8 mouse cellular contexts compared by ENCODE assay signal in genomic region chr8:71395629-71396028, GRCm38 (mm10). TPM values are rescaled to one million over a fixed set of nuclear protein-coding genes. Genes with fewer than 3 reads are reported as not detected.
DNase-seq lines count a peak whose midpoint lies in the region; ATAC-seq lines count a peak whose summit lies in the region.

TSS of gene Ushbp1 (minus strand) at chr8:71395802.

- peaks cover 8% of the 10 kb centered on the region for H3K27me3 ChIP-seq in megakaryocyte, embryonic 14.5 days (replicated peaks)
- no peaks in the 10 kb centered on the region for H3K27me3 ChIP-seq in forebrain, embryonic 10.5 days (ENCODE audit: poor library complexity, severe bottlenecking)
- no peaks in the 10 kb centered on the region for H3K27me3 ChIP-seq in limb, embryonic 11.5 days (ENCODE audit: control insufficient read depth, insufficient read depth, low read length)
- H3K27me3 ChIP-seq in midbrain, embryonic 14.5 days (ENCODE audit: control insufficient read depth, insufficient read depth, low read length), result no peaks in the 10 kb centered on the region

- peaks cover 40% of the 10 kb centered on the region for H3K4me1 ChIP-seq in megakaryocyte, embryonic 14.5 days
- H3K4me1 ChIP-seq in forebrain, embryonic 10.5 days, result peaks cover 27% of the 10 kb centered on the region
- 0 out of 2 replicates have a peak, but pooled peaks cover 4% of the 10 kb centered on the region for H3K4me1 ChIP-seq in limb, embryonic 11.5 days (ENCODE audit: control insufficient read depth, insufficient read depth, low read length)
- peaks cover 8% of the 10 kb centered on the region; the same call in 1 of the 2 replicates for H3K4me1 ChIP-seq in midbrain, embryonic 14.5 days (ENCODE audit: control insufficient read depth, insufficient read depth, low read length)

- peak within 1 kb of the TSS; percentile 36 for H3K4me2 ChIP-seq in limb, embryonic 11.5 days (ENCODE audit: low read depth, severe bottlenecking)
- peak within 1 kb of the TSS; percentile 90 for H3K4me2 ChIP-seq in midbrain, embryonic 14.5 days (ENCODE audit: low read length)

- no peak for DNase-seq in forebrain, embryonic 10.5 days (ENCODE audit: extremely low spot score, low spot score)
- DNase-seq in heart, postnatal 36 days, result peak; percentile 57 to 58
- DNase-seq in limb, embryonic 11.5 days (ENCODE audit: low spot score), result no peak
- DNase-seq in midbrain, embryonic 14.5 days, result no peak
- DNase-seq in testis, postnatal 10 days (ENCODE audit: low spot score), result no peak

- H3K27ac ChIP-seq in forebrain, embryonic 10.5 days, result peak within 1 kb of the TSS; percentile 87
- H3K27ac ChIP-seq in limb, embryonic 11.5 days (replicated peaks; ENCODE audit: low read depth, low read length), result no peak within 1 kb of the TSS
- peak within 1 kb of the TSS; percentile 39; the same call in 1 of the 2 replicates for H3K27ac ChIP-seq in midbrain, embryonic 14.5 days (replicated peaks; ENCODE audit: low read depth, low read length)

- H3K36me3 ChIP-seq in megakaryocyte, embryonic 14.5 days (replicated peaks; ENCODE audit: low read length), result peaks cover 25% of the 10 kb centered on the region
- H3K36me3 ChIP-seq in forebrain, embryonic 10.5 days (replicated peaks), result peaks cover 25% of the 10 kb centered on the region
- H3K36me3 ChIP-seq in limb, embryonic 11.5 days (ENCODE audit: control insufficient read depth, insufficient read depth, low read length), result peaks cover 4% of the 10 kb centered on the region; the same call in 1 of the 2 replicates
- peaks cover 14% of the 10 kb centered on the region for H3K36me3 ChIP-seq in midbrain, embryonic 14.5 days (ENCODE audit: control insufficient read depth, insufficient read depth, low read length)

- peaks cover 5% of the 10 kb centered on the region; the same call in 1 of the 2 replicates for H3K9me3 ChIP-seq in megakaryocyte, embryonic 14.5 days
- H3K9me3 ChIP-seq in forebrain, embryonic 10.5 days, result no peaks in the 10 kb centered on the region
- H3K9me3 ChIP-seq in limb, embryonic 11.5 days (ENCODE audit: control insufficient read depth, low read length), result no peaks in the 10 kb centered on the region; the same call in 1 of the 2 replicates
- no peaks in the 10 kb centered on the region for H3K9me3 ChIP-seq in midbrain, embryonic 14.5 days (ENCODE audit: control insufficient read depth, low read length)

- no peak within 1 kb of the TSS for H3K9ac ChIP-seq in limb, embryonic 11.5 days (ENCODE audit: low read length)
- H3K9ac ChIP-seq in midbrain, embryonic 14.5 days (replicated peaks; ENCODE audit: low read length), result no peak within 1 kb of the TSS

- ATAC-seq in megakaryocyte, adult 5-6 weeks (ENCODE audit: poor library complexity, severe bottlenecking), result no peak
- no peak for ATAC-seq in limb, embryonic 11.5 days (ENCODE audit: insufficient number of reproducible peaks, low FRiP score, low TSS enrichment, low read depth)
- no peak for ATAC-seq in midbrain, embryonic 14.5 days (ENCODE audit: low FRiP score, low TSS enrichment)
- no peak for ATAC-seq in erythroid progenitor cell, adult 5-6 weeks (replicated peaks; ENCODE audit: low FRiP score, poor library complexity, severe bottlenecking)

- intact Hi-C loops in heart, postnatal 36 days (cut with DNase I), result no loop called here

- peak within 1 kb of the TSS; percentile 97 for H3K4me3 ChIP-seq in megakaryocyte, embryonic 14.5 days (replicated peaks)
- H3K4me3 ChIP-seq in forebrain, embryonic 10.5 days, result peak within 1 kb of the TSS; percentile 79
- H3K4me3 ChIP-seq in limb, embryonic 11.5 days (ENCODE audit: low read depth, low read length), result peak within 1 kb of the TSS; percentile 79
- H3K4me3 ChIP-seq in midbrain, embryonic 14.5 days (replicated peaks; ENCODE audit: low read depth, low read length), result peak within 1 kb of the TSS; percentile 56

- 84% methylated on average over 9 of the region's 9 CpGs for WGBS in forebrain, embryonic 10.5 days
- WGBS in limb, embryonic 11.5 days, result 83% methylated on average over 9 of the region's 9 CpGs
- WGBS in midbrain, embryonic 14.5 days, result 90% methylated on average over 9 of the region's 9 CpGs

RNA-seq across cellular contexts. Expression of gene Ushbp1, which starts in this region (rescaled TPM):
- polyA plus RNA-seq in megakaryocyte, embryonic 14.5 days (2012; ENCODE audit: insufficient read depth, low replicate concordance), result 0.06 TPM in 1 of 2 replicates, not detected in the other
- total RNA-seq in megakaryocyte, adult 5-6 weeks (2015), result not detected in 2 replicates
- not detected in 2 replicates for total RNA-seq in megakaryocyte, adult 5-6 weeks (2017)
- 5.8 and 5.9 TPM in 2 replicates for polyA plus RNA-seq in forebrain, embryonic 10.5 days (2016; fragmentation: Nextera tagmentation; extraction: Ambion mirVana)
- 10 to 100 TPM; 28.0 to 30.4 TPM for total RNA-seq in heart, postnatal 36 days (2021)
- polyA plus RNA-seq in limb, embryonic 11.5 days (2014; fragmentation: Nextera tagmentation; extraction: Ambion mirVana), result 3.4 and 4.1 TPM in 2 replicates
- 3.5 and 5.7 TPM in 2 replicates for polyA plus RNA-seq in midbrain, embryonic 14.5 days (2014; fragmentation: Nextera tagmentation; extraction: Ambion mirVana)
- total RNA-seq in erythroid progenitor cell, adult 5-6 weeks (2015; ENCODE audit: low replicate concordance), result not detected in 2 replicates
- 0.64 TPM in 1 of 2 replicates, not detected in the other for total RNA-seq in erythroid progenitor cell, adult 5-6 weeks (2017; ENCODE audit: low replicate concordance)

Comparison
In these comparisons a context has a peak if more than half of its experiments do, and no peak if none do; other contexts are left out.
1. RNA of gene Ushbp1 (total RNA-seq): 28.0 to 30.4 TPM in heart, postnatal 36 days; not detected in megakaryocyte, adult 5-6 weeks and 0.64 TPM in erythroid progenitor cell, adult 5-6 weeks; every median in the first group is over 10 times any median in the second.
2. DNase-seq: peak in heart, postnatal 36 days (2 of 2); none in forebrain, embryonic 10.5 days (single experiment), limb, embryonic 11.5 days (single experiment), midbrain, embryonic 14.5 days (single experiment) and testis, postnatal 10 days (single experiment).
3. Peak in every context shown above with its lines, with median percentiles within 50 percentile points of each other: H3K4me3 ChIP-seq.